Mouse (Mus musculus) ES-Bruce4 (cell line): ENCODE data around the gene Ccdc155.

Experiments
- CTCF ChIP-seq: IDR thresholded peaks from one replicate; pipeline ENCODE4 v1.8.1; 2011; ENCODE audit warnings: low read depth, low read length
- POLR2A ChIP-seq: IDR thresholded peaks from one replicate; pipeline ENCODE4 v1.8.1; 2011; ENCODE audit warnings: low read length; ENCODE audit not compliant: insufficient read depth

GRCm38 (mm10) chr7:45160866-45161265, 43.8 kb downstream of the Ccdc155 start:
- TF ChIP-seq POLR2A (no peak), CTCF (no peak)
